Mouse (Mus musculus): ENCODE data around the gene Tbc1d22b. TPM values are rescaled to one million over a fixed set of nuclear protein-coding genes. Genes with fewer than 3 reads are reported as not detected.

The Tbc1d22b gene
- polyA plus RNA-seq, 1 experiment from 2014 or later: 6.9 TPM

GRCm38 (mm10) chr17:29554176-29554575 lies 4.6 kb downstream of the Tbc1d22b start:
- H3K4me2 ChIP-seq (replicated peaks; ENCODE audit: low read depth): no peak overlapping the region
- H3K27me3 ChIP-seq (ENCODE audit: control insufficient read depth, insufficient read depth, low read length): no peaks in the 10 kb centered on the region
- H3K4me1 ChIP-seq (replicated peaks; ENCODE audit: control insufficient read depth, insufficient read depth): no peaks in the 10 kb centered on the region
- H3K27ac ChIP-seq (replicated peaks): no peak overlapping the region
- DNase-seq (ENCODE audit: low spot score): no peak
- no peaks in the 10 kb centered on the region for H3K9me3 ChIP-seq (ENCODE audit: control insufficient read depth, low read length)
- ATAC-seq (ENCODE audit: low FRiP score, low TSS enrichment): no peak
- H3K36me3 ChIP-seq (ENCODE audit: control insufficient read depth, insufficient read depth, low read length): no peaks in the 10 kb centered on the region
- no peak overlapping the region for H3K9ac ChIP-seq (ENCODE audit: low read length)
- H3K4me3 ChIP-seq (ENCODE audit: low read depth, low read length): no peak overlapping the region
- TF ChIP-seq CTCF (IDR thresholded peaks at IDR 0.05; ENCODE audit: low read depth) (no peak), EP300 (optimal IDR thresholded peaks at IDR 0.05) (no peak)

- peak; percentile 19 for DNase-seq (ENCODE audit: low spot score)
- no peak; the same call in 1 of the 2 replicates for ATAC-seq (ENCODE audit: low FRiP score, low TSS enrichment)
- Histone ChIP-seq H3K4me1 (replicated peaks; ENCODE audit: control insufficient read depth, insufficient read depth) (no peaks in the 10 kb centered on the region), H3K27me3 (ENCODE audit: control insufficient read depth, insufficient read depth, low read length) (no peaks in the 10 kb centered on the region), H3K4me3 (ENCODE audit: low read depth, low read length) (no peak overlapping the region), H3K9ac (ENCODE audit: low read length) (0 out of 2 replicates have a peak overlapping the region, but pooled peaks have one; percentile 4), H3K36me3 (ENCODE audit: control insufficient read depth, insufficient read depth, low read length) (no peaks in the 10 kb centered on the region), H3K9me3 (ENCODE audit: control insufficient read depth, low read length) (no peaks in the 10 kb centered on the region), H3K27ac (replicated peaks) (peak overlapping the region; percentile 61; the same call in 1 of the 2 replicates), H3K4me2 (replicated peaks; ENCODE audit: low read depth) (no peak overlapping the region)
- TF ChIP-seq CTCF (IDR thresholded peaks at IDR 0.05; ENCODE audit: low read depth) (no peak), EP300 (optimal IDR thresholded peaks at IDR 0.05) (no peak)
- WGBS: 61% methylated on average over 10 of the region's 10 CpGs
Observed at GRCm38 (mm10) chr17:29556456-29556855, 6.9 kb downstream of the Tbc1d22b start.

- H3K27ac ChIP-seq (replicated peaks): peak overlapping the region; percentile 61; the same call in 1 of the 2 replicates
- no peaks in the 10 kb centered on the region for H3K36me3 ChIP-seq (ENCODE audit: control insufficient read depth, insufficient read depth, low read length)
- DNase-seq (ENCODE audit: low spot score) (peak; percentile 77), ATAC-seq (ENCODE audit: low FRiP score, low TSS enrichment) (peak; percentile 83)
- TF ChIP-seq CTCF (IDR thresholded peaks at IDR 0.05; ENCODE audit: low read depth) (no peak), EP300 (optimal IDR thresholded peaks at IDR 0.05) (no peak)
- H3K27me3 ChIP-seq (ENCODE audit: control insufficient read depth, insufficient read depth, low read length): no peaks in the 10 kb centered on the region
- peak overlapping the region; percentile 4; the same call in 1 of the 2 replicates for H3K9ac ChIP-seq (ENCODE audit: low read length)
- no peaks in the 10 kb centered on the region for H3K9me3 ChIP-seq (ENCODE audit: control insufficient read depth, low read length)
- 34% methylated on average over 7 of the region's 7 CpGs for WGBS
- no peaks in the 10 kb centered on the region for H3K4me1 ChIP-seq (replicated peaks; ENCODE audit: control insufficient read depth, insufficient read depth)
- H3K4me2 ChIP-seq (replicated peaks; ENCODE audit: low read depth): no peak overlapping the region
- no peak overlapping the region for H3K4me3 ChIP-seq (ENCODE audit: low read depth, low read length)
Observed at GRCm38 (mm10) chr17:29556893-29557292, 7.3 kb downstream of the Tbc1d22b start.

GRCm38 (mm10) chr17:29558476-29558875 lies 8.9 kb downstream of the Tbc1d22b start:
- WGBS: 64% methylated on average over 5 of the region's 5 CpGs
- Histone ChIP-seq H3K9ac (ENCODE audit: low read length) (no peak overlapping the region), H3K36me3 (ENCODE audit: control insufficient read depth, insufficient read depth, low read length) (no peaks in the 10 kb centered on the region)

GRCm38 (mm10) chr17:29565521-29565920 lies 15.9 kb downstream of the Tbc1d22b start:
- H3K9me3 ChIP-seq (ENCODE audit: control insufficient read depth, low read length): no peaks in the 10 kb centered on the region
- H3K4me2 ChIP-seq (replicated peaks; ENCODE audit: low read depth): no peak overlapping the region
- no peak for DNase-seq (ENCODE audit: low spot score)
- H3K27ac ChIP-seq (replicated peaks): no peak overlapping the region
- 96% methylated on average over 5 of the region's 5 CpGs for WGBS
- no peak overlapping the region for H3K4me3 ChIP-seq (ENCODE audit: low read depth, low read length)
- no peaks in the 10 kb centered on the region; the same call in 1 of the 2 replicates for H3K36me3 ChIP-seq (ENCODE audit: control insufficient read depth, insufficient read depth, low read length)
- H3K27me3 ChIP-seq (ENCODE audit: control insufficient read depth, insufficient read depth, low read length): no peaks in the 10 kb centered on the region
- TF ChIP-seq EP300 (optimal IDR thresholded peaks at IDR 0.05): no peak
- no peak for TF ChIP-seq CTCF (IDR thresholded peaks at IDR 0.05; ENCODE audit: low read depth)
- ATAC-seq (ENCODE audit: low FRiP score, low TSS enrichment): no peak
- H3K9ac ChIP-seq (ENCODE audit: low read length): no peak overlapping the region
- H3K4me1 ChIP-seq (replicated peaks; ENCODE audit: control insufficient read depth, insufficient read depth): no peaks in the 10 kb centered on the region

More at GRCm38 (mm10) chr17:29558476-29558875, 8.9 kb downstream of the Tbc1d22b start:
- DNase-seq (ENCODE audit: low spot score): no peak
- TF ChIP-seq CTCF (IDR thresholded peaks at IDR 0.05; ENCODE audit: low read depth) (no peak), EP300 (optimal IDR thresholded peaks at IDR 0.05) (no peak)
- Histone ChIP-seq H3K27me3 (ENCODE audit: control insufficient read depth, insufficient read depth, low read length) (no peaks in the 10 kb centered on the region), H3K4me2 (replicated peaks; ENCODE audit: low read depth) (no peak overlapping the region), H3K9me3 (ENCODE audit: control insufficient read depth, low read length) (no peaks in the 10 kb centered on the region), H3K4me1 (replicated peaks; ENCODE audit: control insufficient read depth, insufficient read depth) (no peaks in the 10 kb centered on the region), H3K27ac (replicated peaks) (no peak overlapping the region), H3K4me3 (ENCODE audit: low read depth, low read length) (no peak overlapping the region)
- ATAC-seq (ENCODE audit: low FRiP score, low TSS enrichment): no peak

GRCm38 (mm10) chr17:29568435-29568834 lies 18.9 kb downstream of the Tbc1d22b start:
- WGBS: 88% methylated on average over 15 of the region's 15 CpGs
- H3K27ac ChIP-seq (replicated peaks): no peak overlapping the region
- no peak overlapping the region for H3K9ac ChIP-seq (ENCODE audit: low read length)
- no peak for TF ChIP-seq EP300 (optimal IDR thresholded peaks at IDR 0.05)
- TF ChIP-seq CTCF (IDR thresholded peaks at IDR 0.05; ENCODE audit: low read depth): no peak
- DNase-seq (ENCODE audit: low spot score): no peak
- no peaks in the 10 kb centered on the region for H3K9me3 ChIP-seq (ENCODE audit: control insufficient read depth, low read length)
- no peaks in the 10 kb centered on the region for H3K27me3 ChIP-seq (ENCODE audit: control insufficient read depth, insufficient read depth, low read length)
- ATAC-seq (ENCODE audit: low FRiP score, low TSS enrichment): no peak
- no peak overlapping the region for H3K4me2 ChIP-seq (replicated peaks; ENCODE audit: low read depth)
- no peak overlapping the region for H3K4me3 ChIP-seq (ENCODE audit: low read depth, low read length)
- H3K4me1 ChIP-seq (replicated peaks; ENCODE audit: control insufficient read depth, insufficient read depth): no peaks in the 10 kb centered on the region
- H3K36me3 ChIP-seq (ENCODE audit: control insufficient read depth, insufficient read depth, low read length): peaks cover 9% of the 10 kb centered on the region; the same call in 1 of the 2 replicates

All from stomach, postnatal 0 days (tissue).